Mouse (Mus musculus) cerebellum, adult (tissue): ENCODE data around the gene Trim56.

Experiments
- ATAC-seq: cut with Nextera tagmentation; 2 replicates; pipeline ENCODE4 v1.9.2; 2017; ENCODE audit warnings: mild to moderate bottlenecking, moderate library complexity, mixed read lengths; ENCODE audit not compliant: insufficient number of reproducible peaks, low FRiP score, low TSS enrichment

Trim56 gene

GRCm38 (mm10) chr5:137109941-137110593 is 5.9 kb downstream of the Trim56 start:
- ATAC-seq = no peak

GRCm38 (mm10) chr5:137108111-137108510 is 7.9 kb downstream of the Trim56 start:
- ATAC-seq = no peak

- no peak for ATAC-seq
These were observed 8.3 kb downstream of the Trim56 start for GRCm38 (mm10) chr5:137107670-137108069.

- no peak for ATAC-seq
These were observed 9.0 kb downstream of the Trim56 start for GRCm38 (mm10) chr5:137107024-137107423.

GRCm38 (mm10) chr5:137106434-137106833 is 9.6 kb downstream of the Trim56 start:
- ATAC-seq = no peak

GRCm38 (mm10) chr5:137103969-137104368 is 12.0 kb downstream of the Trim56 start:
- ATAC-seq = no peak

- ATAC-seq = no peak
These were observed 13.2 kb downstream of the Trim56 start for GRCm38 (mm10) chr5:137102575-137103522.

- no peak for ATAC-seq
These were observed 13.9 kb downstream of the Trim56 start for GRCm38 (mm10) chr5:137102078-137102477.

- no peak for ATAC-seq
These were observed 15.3 kb downstream of the Trim56 start for GRCm38 (mm10) chr5:137100660-137101059.

GRCm38 (mm10) chr5:137098418-137098817 is 17.6 kb downstream of the Trim56 start:
- ATAC-seq = no peak

- no peak for ATAC-seq
These were observed 20.0 kb downstream of the Trim56 start for GRCm38 (mm10) chr5:137096037-137096436.

GRCm38 (mm10) chr5:137095135-137095534 is 20.9 kb downstream of the Trim56 start:
- ATAC-seq = no peak

GRCm38 (mm10) chr5:137093720-137094119 is 22.3 kb downstream of the Trim56 start:
- ATAC-seq = no peak

- ATAC-seq = no peak
These were observed 24.4 kb downstream of the Trim56 start for GRCm38 (mm10) chr5:137091560-137091959.

- no peak for ATAC-seq
These were observed 25.1 kb downstream of the Trim56 start for GRCm38 (mm10) chr5:137090870-137091269.

- ATAC-seq = no peak
These were observed 28.6 kb downstream of the Trim56 start for GRCm38 (mm10) chr5:137087410-137087809.

GRCm38 (mm10) chr5:137085731-137086130 is 30.3 kb downstream of the Trim56 start:
- ATAC-seq = no peak

GRCm38 (mm10) chr5:137085021-137085420 is 31.0 kb downstream of the Trim56 start:
- no peak for ATAC-seq

GRCm38 (mm10) chr5:137083051-137083450 is 33.0 kb downstream of the Trim56 start:
- no peak for ATAC-seq

GRCm38 (mm10) chr5:137079849-137080248 is 36.2 kb downstream of the Trim56 start:
- ATAC-seq = no peak

- no peak for ATAC-seq
These were observed 37.4 kb downstream of the Trim56 start for GRCm38 (mm10) chr5:137078616-137079015.
